Mouse (Mus musculus): Measurements from ENCODE around the gene Eid3. TPM values are rescaled to one million over a fixed set of nuclear protein-coding genes. Genes with fewer than 3 reads are reported as not detected.

The Eid3 gene
- polyA plus RNA-seq, 1 experiment = 0.61 TPM

DNA sequence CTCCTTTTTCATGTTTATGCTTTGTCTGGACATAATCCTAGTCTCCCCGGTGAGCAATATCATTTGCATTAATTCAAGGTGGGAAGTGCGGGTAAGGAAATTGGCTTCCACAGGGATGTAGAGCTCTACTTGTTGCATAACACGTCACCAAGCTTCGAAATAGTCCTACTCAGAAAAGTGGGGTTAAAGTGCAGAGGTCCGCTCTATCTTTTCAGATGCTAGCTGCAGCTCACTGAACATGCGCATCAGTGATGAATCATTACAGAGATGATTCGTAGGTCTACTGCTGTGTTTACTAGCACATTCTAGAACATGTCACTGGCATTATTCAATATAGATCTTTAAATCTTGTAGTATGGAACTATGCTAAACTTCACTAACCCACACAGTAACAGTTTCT lies 28.0 kb upstream of the Eid3 start:
- H3K27ac ChIP-seq (ENCODE audit: insufficient read depth, low read length) = no peak overlapping the region
- no peak overlapping the region for H3K4me3 ChIP-seq (ENCODE audit: insufficient read depth, low read length)
- TF ChIP-seq POLR2A (IDR thresholded peaks at IDR 0.05; ENCODE audit: extremely low read depth, insufficient read depth, low read length) (no peak), CTCF (IDR thresholded peaks at IDR 0.05; ENCODE audit: extremely low read depth, insufficient read depth, low read length) (no peak)
- H3K4me1 ChIP-seq (ENCODE audit: control insufficient read depth, insufficient read depth, low read length) = no peaks in the 10 kb centered on the region

DNA sequence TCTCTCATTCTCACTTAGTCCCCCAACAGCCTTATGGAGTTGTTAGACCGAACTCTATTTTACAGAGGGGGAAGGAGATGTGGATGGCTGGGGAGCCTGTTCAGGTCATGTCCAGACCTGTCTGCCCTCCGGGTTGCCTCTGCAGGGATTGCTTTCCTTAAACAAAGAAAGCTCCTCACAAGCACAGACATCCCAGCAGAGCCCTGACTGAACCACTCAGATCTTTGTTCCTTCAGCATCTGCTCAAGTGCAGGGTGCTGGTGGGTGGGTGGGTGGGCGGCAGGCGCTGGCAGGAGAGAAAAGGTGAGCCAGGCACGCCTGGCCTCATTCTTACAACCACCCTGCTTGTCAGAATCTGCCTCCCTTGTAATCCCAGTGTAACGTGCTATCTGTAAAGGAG lies 22.3 kb upstream of the Eid3 start:
- H3K4me1 ChIP-seq (ENCODE audit: control insufficient read depth, insufficient read depth, low read length) = peaks cover 3% of the 10 kb centered on the region
- TF ChIP-seq POLR2A (IDR thresholded peaks at IDR 0.05; ENCODE audit: extremely low read depth, insufficient read depth, low read length) (no peak), CTCF (IDR thresholded peaks at IDR 0.05; ENCODE audit: extremely low read depth, insufficient read depth, low read length) (no peak)
- 0 out of 2 replicates have a peak overlapping the region, but pooled peaks have one; percentile 28 for H3K27ac ChIP-seq (ENCODE audit: insufficient read depth, low read length)
- H3K4me3 ChIP-seq (ENCODE audit: insufficient read depth, low read length) = no peak overlapping the region

DNA sequence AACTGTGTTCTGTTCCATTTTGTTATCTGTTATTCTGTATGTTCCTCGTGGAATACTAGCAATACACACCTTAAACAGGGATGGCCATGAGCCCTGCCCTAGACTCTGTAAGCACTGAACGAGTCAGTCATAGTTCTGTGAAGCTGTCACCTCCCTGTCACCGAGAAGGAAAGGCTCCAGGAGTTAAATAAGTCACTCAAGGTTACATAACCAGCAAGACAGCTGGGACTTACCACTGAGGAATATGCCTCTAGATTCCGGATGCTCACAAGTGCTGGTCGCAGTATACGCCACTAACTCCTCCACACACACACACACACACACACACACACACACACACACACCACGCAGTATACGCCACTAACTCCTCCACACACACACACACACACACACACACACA lies 21.7 kb upstream of the Eid3 start:
- TF ChIP-seq CTCF (IDR thresholded peaks at IDR 0.05; ENCODE audit: extremely low read depth, insufficient read depth, low read length) = no peak
- no peak for TF ChIP-seq POLR2A (IDR thresholded peaks at IDR 0.05; ENCODE audit: extremely low read depth, insufficient read depth, low read length)
- H3K4me1 ChIP-seq (ENCODE audit: control insufficient read depth, insufficient read depth, low read length) = peaks cover 3% of the 10 kb centered on the region
- no peak overlapping the region for H3K4me3 ChIP-seq (ENCODE audit: insufficient read depth, low read length)
- H3K27ac ChIP-seq (ENCODE audit: insufficient read depth, low read length) = 0 out of 2 replicates have a peak overlapping the region, but pooled peaks have one; percentile 28

DNA sequence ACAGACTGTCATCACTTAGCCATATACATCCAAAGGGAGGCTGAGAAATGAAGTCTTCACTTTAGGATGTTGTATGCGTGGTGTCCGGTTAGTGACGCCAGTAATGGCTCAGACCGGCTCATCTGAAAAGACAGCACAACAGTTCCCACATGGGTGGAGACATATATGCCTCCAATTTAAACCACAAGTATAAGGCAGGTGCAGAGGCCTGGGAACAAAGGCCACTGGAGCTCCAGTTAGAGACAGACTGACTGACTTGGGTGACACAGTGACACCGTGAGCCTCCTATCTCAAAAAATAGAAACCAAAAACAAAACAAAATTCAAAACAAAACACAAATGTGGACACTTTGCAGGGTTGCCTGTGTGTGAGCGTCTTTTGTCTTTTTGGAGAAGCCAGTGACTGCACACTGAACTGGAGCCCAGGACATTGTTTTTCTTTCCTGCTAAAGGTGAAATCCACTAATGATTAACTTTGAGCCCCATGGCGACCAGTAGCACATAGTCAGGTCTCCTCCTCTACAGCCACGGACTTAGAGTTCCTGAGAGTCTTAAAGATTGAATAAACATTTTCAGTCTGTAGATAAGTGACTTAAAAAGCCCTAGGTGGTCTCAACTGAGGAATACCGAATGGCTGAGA lies 18.5 kb upstream of the Eid3 start:
- Histone ChIP-seq H3K4me1 (ENCODE audit: control insufficient read depth, insufficient read depth, low read length) (peaks cover 3% of the 10 kb centered on the region), H3K4me3 (ENCODE audit: insufficient read depth, low read length) (no peak overlapping the region), H3K27ac (ENCODE audit: insufficient read depth, low read length) (no peak overlapping the region)
- TF ChIP-seq CTCF (IDR thresholded peaks at IDR 0.05; ENCODE audit: extremely low read depth, insufficient read depth, low read length) = no peak
- no peak for TF ChIP-seq POLR2A (IDR thresholded peaks at IDR 0.05; ENCODE audit: extremely low read depth, insufficient read depth, low read length)

DNA sequence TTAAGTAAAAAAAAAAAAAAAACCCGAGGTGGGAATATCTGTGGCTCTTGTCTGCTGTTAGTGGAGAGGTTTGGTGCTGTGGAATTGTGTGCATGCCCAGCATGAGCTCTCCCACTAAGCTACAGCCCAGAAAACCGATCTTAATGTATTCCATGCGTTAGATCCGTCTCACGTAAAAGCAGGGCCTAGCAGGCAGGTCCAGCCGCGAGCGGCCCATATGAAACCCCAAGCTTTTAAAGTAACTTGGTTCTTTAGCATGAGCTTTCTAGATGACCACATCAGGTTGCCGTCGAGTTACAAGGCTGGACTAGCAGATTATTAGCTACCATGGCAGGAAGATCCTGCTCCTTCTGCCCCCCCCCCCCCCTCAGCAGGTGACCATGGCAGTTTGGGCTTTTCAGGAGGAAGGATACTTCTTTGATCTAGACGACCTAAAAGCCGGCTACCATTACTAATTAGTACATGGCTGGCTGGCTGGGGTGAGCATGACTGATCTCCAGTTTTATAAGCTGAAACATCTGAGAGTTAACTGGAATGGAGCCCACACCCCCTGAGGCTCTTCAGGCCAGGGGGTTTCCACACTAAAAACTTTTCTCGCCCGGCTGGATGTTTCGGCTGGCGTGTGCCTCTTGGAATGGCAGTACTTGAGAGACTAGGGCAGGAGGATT lies 16.6 kb upstream of the Eid3 start:
- H3K27ac ChIP-seq (ENCODE audit: insufficient read depth, low read length) = no peak overlapping the region
- no peak for TF ChIP-seq POLR2A (IDR thresholded peaks at IDR 0.05; ENCODE audit: extremely low read depth, insufficient read depth, low read length)
- TF ChIP-seq CTCF (IDR thresholded peaks at IDR 0.05; ENCODE audit: extremely low read depth, insufficient read depth, low read length) = no peak
- no peak overlapping the region for H3K4me3 ChIP-seq (ENCODE audit: insufficient read depth, low read length)
- no peaks in the 10 kb centered on the region; the same call in none of the 2 replicates for H3K4me1 ChIP-seq (ENCODE audit: control insufficient read depth, insufficient read depth, low read length)

DNA sequence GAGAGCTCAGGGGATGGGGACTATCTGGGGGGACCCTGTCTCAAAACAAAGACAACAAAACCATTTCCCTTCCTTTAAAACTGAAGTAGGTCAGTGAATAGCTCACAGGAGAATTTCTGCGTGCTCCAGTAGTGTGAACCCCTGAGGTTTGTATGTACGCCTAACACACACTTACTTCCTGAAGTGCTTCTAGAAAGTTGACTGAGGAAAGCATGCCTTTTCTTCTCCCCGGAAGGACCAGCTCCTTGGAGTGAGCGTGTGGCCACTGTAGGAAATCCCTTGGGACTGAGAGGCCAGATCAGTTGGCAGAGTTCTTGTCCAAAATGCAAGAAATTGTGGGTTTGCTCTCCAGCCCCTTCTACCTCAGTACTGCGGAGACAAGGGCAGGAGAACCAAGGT lies 16.1 kb upstream of the Eid3 start:
- H3K27ac ChIP-seq (ENCODE audit: insufficient read depth, low read length) = no peak overlapping the region
- H3K4me3 ChIP-seq (ENCODE audit: insufficient read depth, low read length) = no peak overlapping the region
- H3K4me1 ChIP-seq (ENCODE audit: control insufficient read depth, insufficient read depth, low read length) = no peaks in the 10 kb centered on the region; the same call in 1 of the 2 replicates
- no peak for TF ChIP-seq POLR2A (IDR thresholded peaks at IDR 0.05; ENCODE audit: extremely low read depth, insufficient read depth, low read length)
- TF ChIP-seq CTCF (IDR thresholded peaks at IDR 0.05; ENCODE audit: extremely low read depth, insufficient read depth, low read length) = no peak

DNA sequence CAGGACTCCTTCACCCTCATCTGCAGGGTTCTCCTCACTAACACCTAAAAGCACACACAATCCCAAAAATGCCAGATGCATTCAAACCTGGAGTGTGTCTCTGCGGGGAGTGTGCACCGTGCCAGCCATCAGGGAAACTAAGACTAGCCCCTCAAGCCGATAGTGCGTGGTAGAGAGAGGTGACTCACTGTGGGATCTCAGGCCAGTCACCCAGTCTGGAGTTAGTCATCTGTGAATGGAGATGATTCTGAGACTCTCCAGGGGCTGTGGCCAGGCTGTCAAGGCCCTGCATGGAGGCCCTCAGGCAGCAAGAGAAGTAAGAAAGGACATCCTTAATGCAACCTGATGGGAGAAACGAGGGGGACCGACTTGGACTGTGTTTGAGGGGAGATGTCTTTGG lies 14.7 kb upstream of the Eid3 start:
- TF ChIP-seq CTCF (IDR thresholded peaks at IDR 0.05; ENCODE audit: extremely low read depth, insufficient read depth, low read length) = no peak
- no peak for TF ChIP-seq POLR2A (IDR thresholded peaks at IDR 0.05; ENCODE audit: extremely low read depth, insufficient read depth, low read length)
- no peak overlapping the region for H3K4me3 ChIP-seq (ENCODE audit: insufficient read depth, low read length)
- H3K27ac ChIP-seq (ENCODE audit: insufficient read depth, low read length) = no peak overlapping the region
- H3K4me1 ChIP-seq (ENCODE audit: control insufficient read depth, insufficient read depth, low read length) = no peaks in the 10 kb centered on the region

DNA sequence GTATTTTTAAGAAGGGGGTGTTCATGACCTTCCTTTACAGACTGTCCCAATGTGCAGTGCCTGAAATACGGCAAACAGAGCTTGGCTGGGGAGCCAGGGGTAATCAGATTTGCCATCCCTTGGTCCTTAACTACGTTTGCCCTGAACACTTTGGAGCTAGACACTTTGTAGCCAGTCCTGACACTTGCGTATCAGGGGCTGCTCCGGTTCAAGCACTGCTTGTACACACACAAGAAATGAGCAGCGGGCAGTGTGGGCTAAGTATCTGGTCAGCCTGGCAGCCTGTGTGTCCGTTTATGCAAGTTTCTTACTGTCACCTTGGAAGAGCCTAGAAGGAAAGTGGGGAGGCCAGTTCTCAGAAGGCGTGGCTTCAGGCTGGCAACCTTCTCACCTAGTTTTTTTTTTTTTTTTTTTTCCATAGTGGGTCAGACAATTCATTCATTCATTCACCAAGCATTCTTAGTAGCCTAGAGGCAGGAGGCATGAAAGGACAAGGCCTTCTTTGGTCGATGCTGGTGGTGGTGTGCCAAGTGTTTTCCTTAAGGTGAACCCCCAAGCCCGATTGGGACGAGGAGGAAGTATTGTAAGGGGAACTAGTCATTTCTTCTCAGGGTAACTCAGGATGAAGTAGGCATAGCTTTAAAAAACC lies 8.3 kb upstream of the Eid3 start:
- no peak for TF ChIP-seq POLR2A (IDR thresholded peaks at IDR 0.05; ENCODE audit: extremely low read depth, insufficient read depth, low read length)
- no peak for TF ChIP-seq CTCF (IDR thresholded peaks at IDR 0.05; ENCODE audit: extremely low read depth, insufficient read depth, low read length)
- Histone ChIP-seq H3K27ac (ENCODE audit: insufficient read depth, low read length) (no peak overlapping the region), H3K4me1 (ENCODE audit: control insufficient read depth, insufficient read depth, low read length) (peaks cover 4% of the 10 kb centered on the region), H3K4me3 (ENCODE audit: insufficient read depth, low read length) (peak overlapping the region; percentile 76; the same call in 1 of the 2 replicates)

DNA sequence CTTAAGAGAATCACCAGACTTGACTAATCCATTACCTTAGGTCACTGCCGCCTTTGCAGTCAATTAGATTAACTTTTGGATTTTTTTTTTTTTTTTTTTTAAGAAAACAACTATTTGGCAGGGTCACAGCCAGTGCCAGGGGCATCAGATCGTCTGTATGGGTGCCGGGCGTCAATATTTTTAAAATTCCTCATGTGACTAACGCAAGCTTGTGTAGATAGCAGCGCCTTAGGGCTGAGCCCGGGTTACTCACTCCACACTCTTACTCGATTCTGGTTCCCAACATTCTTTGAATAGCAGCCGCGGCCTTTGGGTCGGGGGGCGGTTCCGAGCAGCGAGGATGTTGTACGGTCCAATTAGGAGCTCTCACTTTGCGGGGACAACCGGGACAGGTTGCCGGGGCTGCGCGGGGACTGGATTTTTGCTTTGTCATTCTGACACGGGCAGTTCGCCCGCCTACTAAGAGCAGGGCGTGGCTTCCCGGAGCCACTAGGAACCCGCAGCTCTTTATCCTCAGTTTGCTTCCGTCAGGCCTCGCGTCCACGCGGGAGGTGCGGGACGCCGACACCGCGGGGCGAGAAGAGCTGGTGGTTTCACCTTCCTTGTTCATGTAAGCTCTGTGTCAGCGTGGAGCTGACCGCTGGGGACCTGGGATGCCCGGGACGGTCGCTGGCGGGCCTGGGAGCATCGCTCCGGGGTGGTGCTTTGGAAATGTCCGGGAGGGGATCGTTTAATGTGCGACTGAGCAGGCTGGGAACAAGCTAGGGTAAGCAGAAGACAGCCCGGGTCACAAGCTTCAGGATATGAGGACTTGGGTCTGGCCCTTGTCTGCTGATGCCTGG lies 7.5 kb upstream of the Eid3 start:
- Histone ChIP-seq H3K27ac (ENCODE audit: insufficient read depth, low read length) (peak overlapping the region; percentile 86), H3K4me3 (ENCODE audit: insufficient read depth, low read length) (peak overlapping the region; percentile 76), H3K4me1 (ENCODE audit: control insufficient read depth, insufficient read depth, low read length) (peaks cover 4% of the 10 kb centered on the region)
- TF ChIP-seq CTCF (IDR thresholded peaks at IDR 0.05; ENCODE audit: extremely low read depth, insufficient read depth, low read length) (no peak), POLR2A (IDR thresholded peaks at IDR 0.05; ENCODE audit: extremely low read depth, insufficient read depth, low read length) (peak; percentile 97)

Measured in cortical plate, adult 2 months (tissue).